19 mouse cellular contexts compared by ENCODE assay signal in the genomic region with DNA sequence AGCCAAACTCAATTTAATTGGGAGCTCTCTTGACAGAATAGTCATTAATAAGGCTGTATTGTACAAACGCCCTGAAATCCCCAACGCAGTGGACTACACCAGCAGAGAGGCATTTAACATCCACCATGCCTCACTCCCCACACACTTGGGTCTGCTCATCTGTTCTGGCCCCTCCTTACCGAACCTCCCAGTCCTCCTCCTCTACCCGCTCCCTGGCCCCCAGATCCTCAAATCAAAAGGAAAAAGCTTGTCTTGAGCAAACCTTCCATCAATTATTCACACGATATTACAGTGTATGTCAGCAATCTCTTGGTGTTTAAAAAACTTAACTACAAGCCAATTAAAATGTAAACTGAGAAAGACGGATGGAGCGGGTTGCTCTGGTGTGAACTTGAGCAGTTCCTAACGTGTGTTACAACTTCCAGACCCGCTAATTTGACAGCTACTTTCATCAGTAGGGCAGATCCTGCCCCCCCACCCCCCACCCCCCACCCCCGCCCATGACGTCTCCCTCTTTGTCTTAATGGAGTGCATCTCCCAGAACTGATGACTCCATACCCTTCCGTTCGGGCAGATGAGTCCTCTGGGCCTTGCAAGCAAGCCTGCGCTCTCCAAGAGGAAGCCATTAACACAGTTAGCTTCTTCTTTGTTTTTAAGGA.
DNase-seq lines count a peak whose midpoint lies in the region; ATAC-seq and TF ChIP-seq lines count a peak whose summit lies in the region.
"Had no signal": no experiment of that assay in that cellular context is flagged by ENCODE, and none has a peak within 500 bp of the region (broad histone marks: within the 10 kb centered on the region; RNA-seq: fewer than 3 reads in every experiment).

No protein-coding gene starts in this region.

- H3K4me3 ChIP-seq in forebrain, embryonic 15.5 days, result no peak overlapping the region
- no peak overlapping the region for H3K4me3 ChIP-seq in forebrain, embryonic 10.5 days
- H3K4me3 ChIP-seq in kidney, embryonic 15.5 days (replicated peaks), result no peak overlapping the region
- no peak overlapping the region for H3K4me3 ChIP-seq in midbrain, embryonic 16.5 days (ENCODE audit: low read depth, low read length)
- no peak overlapping the region for H3K4me3 ChIP-seq in midbrain, embryonic 14.5 days (replicated peaks; ENCODE audit: low read depth, low read length)
- no peak overlapping the region for H3K4me3 ChIP-seq in stomach, postnatal 0 days (ENCODE audit: low read depth, low read length)
- H3K4me3 ChIP-seq: embryonic facial prominence, embryonic 13.5 days; heart, embryonic 15.5 days; liver, embryonic 13.5 days; lung, embryonic 15.5 days; midbrain, embryonic 10.5 days; neural tube, embryonic 13.5 days had no signal

- H3K9ac ChIP-seq in forebrain, embryonic 15.5 days (replicated peaks), result no peak overlapping the region
- no peak overlapping the region for H3K9ac ChIP-seq in kidney, embryonic 15.5 days
- no peak overlapping the region for H3K9ac ChIP-seq in midbrain, embryonic 16.5 days (ENCODE audit: low read depth, low read length)
- H3K9ac ChIP-seq in midbrain, embryonic 14.5 days (replicated peaks; ENCODE audit: low read length), result no peak overlapping the region
- no peak overlapping the region for H3K9ac ChIP-seq in stomach, postnatal 0 days (ENCODE audit: low read length)
- H3K9ac ChIP-seq: embryonic facial prominence, embryonic 13.5 days; heart, embryonic 15.5 days; liver, embryonic 13.5 days; lung, embryonic 15.5 days; neural tube, embryonic 13.5 days had no signal

- no peak overlapping the region; the same call in 1 of the 2 replicates for H3K27ac ChIP-seq in forebrain, embryonic 15.5 days (replicated peaks)
- no peak overlapping the region for H3K27ac ChIP-seq in forebrain, embryonic 10.5 days
- no peak overlapping the region for H3K27ac ChIP-seq in kidney, embryonic 15.5 days
- H3K27ac ChIP-seq in midbrain, embryonic 16.5 days (ENCODE audit: low read length), result no peak overlapping the region
- no peak overlapping the region for H3K27ac ChIP-seq in midbrain, embryonic 14.5 days (replicated peaks; ENCODE audit: low read depth, low read length)
- no peak overlapping the region for H3K27ac ChIP-seq in stomach, postnatal 0 days (replicated peaks)
- H3K27ac ChIP-seq: embryonic facial prominence, embryonic 13.5 days; heart, embryonic 15.5 days; liver, embryonic 13.5 days; lung, embryonic 15.5 days; macrophage; midbrain, embryonic 10.5 days; neural tube, embryonic 13.5 days had no signal

- TF ChIP-seq EP300 in stomach, postnatal 0 days (optimal IDR thresholded peaks at IDR 0.05), result no peak

- H3K4me2 ChIP-seq in forebrain, embryonic 15.5 days (replicated peaks), result no peak overlapping the region
- no peak overlapping the region for H3K4me2 ChIP-seq in kidney, embryonic 15.5 days
- no peak overlapping the region for H3K4me2 ChIP-seq in midbrain, embryonic 16.5 days (ENCODE audit: low read length)
- H3K4me2 ChIP-seq in midbrain, embryonic 14.5 days (ENCODE audit: low read length), result no peak overlapping the region
- H3K4me2 ChIP-seq in stomach, postnatal 0 days (replicated peaks; ENCODE audit: low read depth), result no peak overlapping the region
- H3K4me2 ChIP-seq: embryonic facial prominence, embryonic 13.5 days; heart, embryonic 15.5 days; liver, embryonic 13.5 days; lung, embryonic 15.5 days; neural tube, embryonic 13.5 days had no signal

- ATAC-seq in forebrain, embryonic 15.5 days (replicated peaks), result 0 out of 2 replicates have a peak, but pooled peaks have one; percentile 19
- ATAC-seq in kidney, embryonic 15.5 days (replicated peaks; ENCODE audit: low FRiP score), result peak; percentile 84
- 0 out of 2 replicates have a peak, but pooled peaks have one; percentile 11 for ATAC-seq in midbrain, embryonic 16.5 days
- no peak for ATAC-seq in midbrain, embryonic 14.5 days (ENCODE audit: low FRiP score, low TSS enrichment)
- peak; percentile 73 for ATAC-seq in stomach, postnatal 0 days (ENCODE audit: low FRiP score, low TSS enrichment)
- ATAC-seq in granulocyte monocyte progenitor cell, adult 5-6 weeks (replicated peaks; ENCODE audit: poor library complexity, severe bottlenecking), result no peak

- H3K27me3 ChIP-seq in forebrain, embryonic 15.5 days, result no peaks in the 10 kb centered on the region
- H3K27me3 ChIP-seq in forebrain, embryonic 10.5 days (ENCODE audit: poor library complexity, severe bottlenecking), result peaks cover 57% of the 10 kb centered on the region
- no peaks in the 10 kb centered on the region for H3K27me3 ChIP-seq in kidney, embryonic 15.5 days
- no peaks in the 10 kb centered on the region for H3K27me3 ChIP-seq in midbrain, embryonic 16.5 days (ENCODE audit: control insufficient read depth, insufficient read depth, low read depth, low read length)
- no peaks in the 10 kb centered on the region for H3K27me3 ChIP-seq in midbrain, embryonic 14.5 days (ENCODE audit: control insufficient read depth, insufficient read depth, low read length)
- H3K27me3 ChIP-seq in stomach, postnatal 0 days (ENCODE audit: control insufficient read depth, insufficient read depth, low read length), result no peaks in the 10 kb centered on the region
- H3K27me3 ChIP-seq: embryonic facial prominence, embryonic 13.5 days; heart, embryonic 15.5 days; liver, embryonic 13.5 days; lung, embryonic 15.5 days; neural tube, embryonic 13.5 days had no signal

- no peak for TF ChIP-seq CTCF in stomach, postnatal 0 days (IDR thresholded peaks at IDR 0.05; ENCODE audit: low read depth)

- H3K36me3 ChIP-seq in forebrain, embryonic 15.5 days, result no peaks in the 10 kb centered on the region
- no peaks in the 10 kb centered on the region for H3K36me3 ChIP-seq in forebrain, embryonic 10.5 days (replicated peaks)
- no peaks in the 10 kb centered on the region for H3K36me3 ChIP-seq in kidney, embryonic 15.5 days
- no peaks in the 10 kb centered on the region for H3K36me3 ChIP-seq in midbrain, embryonic 16.5 days (ENCODE audit: control insufficient read depth, insufficient read depth, low read length)
- H3K36me3 ChIP-seq in midbrain, embryonic 14.5 days (ENCODE audit: control insufficient read depth, insufficient read depth, low read length), result no peaks in the 10 kb centered on the region
- no peaks in the 10 kb centered on the region for H3K36me3 ChIP-seq in stomach, postnatal 0 days (ENCODE audit: control insufficient read depth, insufficient read depth, low read length)
- H3K36me3 ChIP-seq: embryonic facial prominence, embryonic 13.5 days; heart, embryonic 15.5 days; liver, embryonic 13.5 days; lung, embryonic 15.5 days; midbrain, embryonic 10.5 days; neural tube, embryonic 13.5 days had no signal

- WGBS in forebrain, embryonic 15.5 days, result 51% methylated on average over 14 of the region's 14 CpGs
- 84% methylated on average over 14 of the region's 14 CpGs for WGBS in forebrain, embryonic 10.5 days
- WGBS in kidney, embryonic 15.5 days, result 27% methylated on average over 14 of the region's 14 CpGs
- 79% methylated on average over 14 of the region's 14 CpGs for WGBS in midbrain, embryonic 16.5 days
- 70% methylated on average over 14 of the region's 14 CpGs for WGBS in midbrain, embryonic 14.5 days
- WGBS in stomach, postnatal 0 days, result 40% methylated on average over 14 of the region's 14 CpGs

- H3K9me3 ChIP-seq in forebrain, embryonic 15.5 days, result no peaks in the 10 kb centered on the region
- H3K9me3 ChIP-seq in forebrain, embryonic 10.5 days, result no peaks in the 10 kb centered on the region
- H3K9me3 ChIP-seq in kidney, embryonic 15.5 days (replicated peaks), result no peaks in the 10 kb centered on the region
- no peaks in the 10 kb centered on the region for H3K9me3 ChIP-seq in midbrain, embryonic 16.5 days (replicated peaks; ENCODE audit: control insufficient read depth, low read length, poor library complexity, severe bottlenecking)
- no peaks in the 10 kb centered on the region for H3K9me3 ChIP-seq in midbrain, embryonic 14.5 days (ENCODE audit: control insufficient read depth, low read length)
- no peaks in the 10 kb centered on the region for H3K9me3 ChIP-seq in stomach, postnatal 0 days (ENCODE audit: control insufficient read depth, low read length)
- H3K9me3 ChIP-seq: heart, embryonic 15.5 days; liver, embryonic 13.5 days; lung, embryonic 15.5 days; midbrain, embryonic 10.5 days; neural tube, embryonic 13.5 days had no signal

- H3K4me1 ChIP-seq in forebrain, embryonic 15.5 days, result peaks cover 30% of the 10 kb centered on the region
- H3K4me1 ChIP-seq in forebrain, embryonic 10.5 days, result peaks cover 50% of the 10 kb centered on the region
- H3K4me1 ChIP-seq in kidney, embryonic 15.5 days, result peaks cover 41% of the 10 kb centered on the region
- H3K4me1 ChIP-seq in midbrain, embryonic 16.5 days (ENCODE audit: control insufficient read depth, insufficient read depth, low read length), result peaks cover 9% of the 10 kb centered on the region; the same call in 1 of the 2 replicates
- H3K4me1 ChIP-seq in midbrain, embryonic 14.5 days (ENCODE audit: control insufficient read depth, insufficient read depth, low read length), result peaks cover 3% of the 10 kb centered on the region; the same call in 1 of the 2 replicates
- H3K4me1 ChIP-seq in stomach, postnatal 0 days (replicated peaks; ENCODE audit: control insufficient read depth, insufficient read depth), result no peaks in the 10 kb centered on the region
- H3K4me1 ChIP-seq: heart, embryonic 15.5 days; liver, embryonic 13.5 days had no signal

- DNase-seq in forebrain, embryonic 10.5 days (ENCODE audit: extremely low spot score, low spot score), result no peak
- no peak for DNase-seq in kidney, adult 11 months
- no peak for DNase-seq in midbrain, embryonic 14.5 days
- DNase-seq in stomach, postnatal 0 days (ENCODE audit: low spot score), result no peak
- DNase-seq: cerebellum, adult 2 months; cerebellum, postnatal 36 days; gastrocnemius, postnatal 25 days; liver, embryonic 13.5 days; thymus, adult 2 months had no signal

Comparison
In these comparisons a context has a peak if more than half of its experiments do, and no peak if none do; other contexts are left out.
1. ATAC-seq: peak in forebrain, embryonic 15.5 days (single experiment), kidney, embryonic 15.5 days (single experiment), midbrain, embryonic 16.5 days (single experiment) and stomach, postnatal 0 days (single experiment); none in midbrain, embryonic 14.5 days (single experiment) and granulocyte monocyte progenitor cell, adult 5-6 weeks (single experiment).